Mouse (Mus musculus): ENCODE data around the gene Rasgef1b.

Gene Rasgef1b

DNA sequence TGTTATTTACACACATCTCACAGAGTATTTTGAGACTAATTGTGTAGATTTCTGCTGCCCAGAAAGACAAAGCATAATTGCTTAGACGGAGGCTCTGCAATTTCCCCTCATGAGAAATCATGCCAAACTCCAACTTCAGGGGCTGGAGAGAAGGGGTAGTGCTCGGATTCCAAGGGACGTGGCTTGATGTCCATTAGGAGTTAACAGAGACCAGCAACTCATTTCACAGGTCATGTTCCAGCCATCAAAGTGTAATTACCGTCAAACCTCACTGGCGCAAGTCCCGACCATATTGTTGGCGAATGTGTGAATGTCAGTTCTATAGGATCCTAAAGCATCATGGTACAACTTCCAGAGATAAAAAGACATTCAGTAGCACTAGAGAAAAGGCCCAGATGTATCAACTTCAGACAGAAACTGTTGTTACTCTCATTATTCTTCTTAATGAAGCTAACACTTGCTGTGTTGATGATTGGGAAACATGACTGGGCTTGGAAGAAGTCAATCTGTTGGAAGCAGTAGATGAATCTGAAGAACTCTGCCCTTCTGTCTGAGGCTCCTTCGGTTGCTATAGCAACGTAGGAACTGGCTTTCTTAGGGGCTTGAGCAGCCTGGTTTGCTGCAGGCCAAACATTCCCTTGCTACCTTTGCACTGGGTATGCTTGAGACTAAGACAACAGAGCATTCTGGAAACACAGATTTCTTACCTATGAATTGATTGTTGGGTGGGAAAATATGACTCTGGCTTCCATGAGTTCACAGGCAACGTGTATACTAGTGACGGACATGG, 350.2 kb downstream of the Rasgef1b start:
- no peak for DNase-seq (ENCODE audit: low read depth, low spot score)

DNA sequence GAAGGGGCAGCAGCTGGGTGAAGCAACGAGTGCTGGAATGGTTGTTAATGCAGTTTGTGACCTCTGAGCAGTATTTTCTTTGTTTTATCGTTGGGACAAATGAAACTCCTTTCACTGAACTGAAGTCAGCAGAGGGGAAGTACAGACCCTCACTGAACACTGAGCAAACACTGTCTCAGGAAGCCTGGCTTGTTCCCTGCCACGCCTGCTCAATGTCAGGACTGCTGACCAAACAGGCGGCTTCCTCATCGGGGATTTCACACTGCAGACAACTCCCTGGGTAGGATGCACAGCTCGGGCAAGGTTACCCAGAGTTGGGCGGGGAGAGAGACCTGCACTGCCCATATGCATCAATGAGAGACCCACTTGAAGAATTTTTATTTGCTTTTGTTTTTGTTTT, 353.1 kb downstream of the Rasgef1b start:
- DNase-seq (ENCODE audit: low read depth, low spot score) = no peak

GRCm38 (mm10) chr5:99374460-99374859, 354.4 kb downstream of the Rasgef1b start:
- no peak for DNase-seq (ENCODE audit: low read depth, low spot score)

DNA sequence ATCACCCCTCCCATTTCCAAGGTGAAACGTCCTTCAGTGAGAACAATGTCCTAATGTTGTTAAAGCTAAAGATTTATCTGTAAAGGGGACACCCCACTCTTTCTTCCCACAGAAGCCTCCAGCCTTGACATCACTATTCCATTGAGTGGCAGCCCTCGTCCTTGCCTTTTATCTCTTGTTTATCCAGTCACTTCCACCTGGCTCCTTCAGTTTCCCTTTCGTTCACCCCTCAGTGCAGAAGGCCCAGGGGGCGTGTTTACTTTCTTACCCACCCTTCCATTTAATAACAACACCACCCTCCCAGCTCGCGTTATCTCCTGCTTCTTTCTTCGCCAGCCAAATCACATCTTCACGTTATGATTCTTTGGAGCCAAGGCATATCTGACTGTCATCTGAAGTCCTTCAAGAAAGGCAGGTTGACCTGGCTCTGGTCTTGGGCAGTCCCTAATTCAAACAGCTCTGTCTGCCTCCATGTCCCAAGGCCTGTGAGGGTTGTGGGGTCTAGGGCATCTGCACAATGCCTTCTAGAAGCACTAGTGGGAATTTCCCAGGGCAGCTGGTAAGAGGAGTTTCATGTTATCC, 355.2 kb downstream of the Rasgef1b start:
- no peak for DNase-seq (ENCODE audit: low read depth, low spot score)

GRCm38 (mm10) chr5:99370636-99371035, 358.2 kb downstream of the Rasgef1b start:
- no peak for DNase-seq (ENCODE audit: low read depth, low spot score)

DNA sequence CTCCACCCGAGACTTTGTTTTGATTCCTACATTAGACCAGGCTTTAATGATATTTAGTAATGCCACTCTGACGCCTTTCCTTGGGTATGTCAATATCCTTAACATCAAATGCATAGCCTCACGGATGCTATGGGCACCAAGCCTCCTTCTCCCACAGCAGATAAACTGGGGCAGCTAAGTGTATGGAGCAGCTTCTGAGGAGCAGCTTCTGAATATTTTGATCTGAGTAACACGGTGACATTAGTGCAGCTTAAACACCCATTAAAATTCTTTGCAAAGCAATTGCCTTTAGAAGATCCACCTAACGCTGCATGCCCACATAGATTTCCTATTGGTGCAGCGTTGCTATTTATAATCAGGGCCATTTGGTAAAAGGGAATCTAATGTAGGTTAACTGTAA, 359.6 kb downstream of the Rasgef1b start:
- no peak for DNase-seq (ENCODE audit: low read depth, low spot score)

GRCm38 (mm10) chr5:99368615-99369014, 360.2 kb downstream of the Rasgef1b start:
- no peak for DNase-seq (ENCODE audit: low read depth, low spot score)

DNA sequence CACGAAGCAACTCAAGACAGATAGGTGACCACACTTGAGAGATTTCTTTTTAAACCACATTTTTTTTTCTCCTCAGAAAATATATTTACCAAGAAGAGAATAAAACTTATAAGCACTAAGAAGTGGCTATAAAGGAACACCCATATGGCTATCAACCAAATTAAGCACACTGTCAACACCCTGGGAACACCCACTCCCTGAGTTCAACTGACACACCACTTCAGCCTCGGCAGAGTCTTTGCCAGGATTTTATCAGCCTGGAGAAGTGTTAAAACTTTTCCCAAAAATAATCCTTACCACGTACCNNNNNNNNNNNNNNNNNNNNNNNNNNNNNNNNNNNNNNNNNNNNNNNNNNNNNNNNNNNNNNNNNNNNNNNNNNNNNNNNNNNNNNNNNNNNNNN, 368.3 kb downstream of the Rasgef1b start:
- no peak for DNase-seq (ENCODE audit: low read depth, low spot score)

DNA sequence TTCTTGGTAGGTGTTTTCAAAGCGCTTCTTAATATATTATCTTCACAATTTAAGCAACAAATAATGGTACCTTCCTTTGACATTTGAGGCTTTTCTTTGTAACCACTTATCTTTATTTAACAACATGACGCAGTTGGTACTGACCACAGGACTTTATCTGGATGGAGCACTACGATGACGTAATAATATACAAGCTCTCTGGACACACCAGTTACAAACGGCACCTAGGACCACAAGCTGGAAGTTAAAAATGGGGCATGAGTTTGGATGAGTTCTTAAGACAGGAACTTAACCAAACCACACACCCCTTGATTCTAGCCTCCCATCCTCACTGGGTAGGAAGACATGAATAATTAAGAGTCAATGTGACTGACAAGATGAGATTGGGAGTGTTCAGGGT, 369.6 kb downstream of the Rasgef1b start:
- no peak for DNase-seq (ENCODE audit: low read depth, low spot score)

DNA sequence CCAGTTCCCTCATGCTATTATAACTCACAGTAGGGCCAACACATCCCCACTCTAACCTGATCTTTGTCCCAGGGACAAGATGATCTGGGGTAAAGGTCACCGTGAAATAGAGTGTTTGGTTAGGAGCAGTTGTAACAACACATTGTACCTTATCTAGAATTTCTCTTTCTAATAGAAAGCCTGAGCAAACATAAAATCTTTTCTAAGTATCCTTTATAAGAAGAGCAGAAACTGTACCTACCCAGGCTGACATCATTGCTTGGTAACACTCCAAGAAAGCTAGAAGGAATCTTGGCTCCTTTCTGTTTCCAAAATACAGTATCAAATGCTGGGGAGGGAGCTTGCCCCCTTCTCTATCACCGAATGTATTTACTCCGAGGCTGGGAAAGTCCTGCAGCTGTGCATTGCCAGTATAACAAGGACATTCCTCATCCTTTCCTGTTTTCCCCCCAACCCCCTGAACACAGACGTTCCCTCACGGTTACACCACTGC, 374.2 kb downstream of the Rasgef1b start:
- no peak for DNase-seq (ENCODE audit: low read depth, low spot score)

DNA sequence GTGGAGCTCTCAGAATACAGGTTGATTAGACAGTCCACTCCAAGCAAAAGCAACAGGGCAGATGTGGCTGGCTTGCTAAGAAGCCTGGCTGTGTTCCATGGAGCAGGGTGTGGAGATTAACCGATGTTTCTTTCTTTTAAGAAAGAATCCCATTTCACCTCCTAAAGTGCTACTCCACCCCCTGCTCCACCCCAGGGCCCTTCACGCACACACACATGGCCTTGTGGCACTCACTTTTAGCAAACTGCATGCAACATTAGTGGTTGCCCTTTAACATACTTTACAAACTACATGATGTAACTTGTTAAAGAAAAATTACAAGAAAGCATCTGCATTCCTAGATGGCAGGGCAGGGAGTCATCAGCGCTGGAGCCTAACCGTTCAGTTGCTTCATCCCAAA, 378.8 kb downstream of the Rasgef1b start:
- DNase-seq (ENCODE audit: low read depth, low spot score) = no peak

DNA sequence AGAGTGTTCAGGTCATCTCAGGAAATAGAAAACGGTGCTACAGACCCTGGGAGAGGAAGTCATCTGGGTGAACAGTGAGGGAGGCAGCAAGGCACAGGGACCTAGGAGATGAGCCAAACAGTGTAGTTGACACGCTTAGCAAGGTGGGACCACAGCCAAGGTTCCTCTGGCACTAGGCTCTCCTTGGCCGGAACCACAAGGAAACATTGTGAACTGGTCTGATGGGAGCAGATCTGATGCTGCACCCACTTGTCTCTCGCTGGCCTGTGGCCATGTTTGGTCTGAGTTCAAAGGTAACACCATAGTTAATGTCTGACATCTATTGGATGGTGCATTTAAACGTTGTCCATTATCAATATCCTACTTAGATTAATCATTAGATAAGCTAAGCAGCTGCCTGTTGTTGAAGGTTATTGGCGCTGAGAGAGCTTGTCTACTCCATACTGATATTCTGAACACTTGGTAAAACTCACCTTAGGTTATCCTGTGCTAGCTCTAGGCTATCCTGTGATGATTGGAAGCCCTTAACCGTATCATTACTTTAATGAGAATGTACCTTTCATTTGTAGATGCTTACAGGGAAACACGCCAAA, 380.5 kb downstream of the Rasgef1b start:
- DNase-seq (ENCODE audit: low read depth, low spot score) = no peak

- DNase-seq (ENCODE audit: low read depth, low spot score) = no peak
Measured at GRCm38 (mm10) chr5:99342527-99342926, 386.3 kb downstream of the Rasgef1b start.

GRCm38 (mm10) chr5:99340311-99340989, 388.4 kb downstream of the Rasgef1b start:
- no peak for DNase-seq (ENCODE audit: low read depth, low spot score)

DNA sequence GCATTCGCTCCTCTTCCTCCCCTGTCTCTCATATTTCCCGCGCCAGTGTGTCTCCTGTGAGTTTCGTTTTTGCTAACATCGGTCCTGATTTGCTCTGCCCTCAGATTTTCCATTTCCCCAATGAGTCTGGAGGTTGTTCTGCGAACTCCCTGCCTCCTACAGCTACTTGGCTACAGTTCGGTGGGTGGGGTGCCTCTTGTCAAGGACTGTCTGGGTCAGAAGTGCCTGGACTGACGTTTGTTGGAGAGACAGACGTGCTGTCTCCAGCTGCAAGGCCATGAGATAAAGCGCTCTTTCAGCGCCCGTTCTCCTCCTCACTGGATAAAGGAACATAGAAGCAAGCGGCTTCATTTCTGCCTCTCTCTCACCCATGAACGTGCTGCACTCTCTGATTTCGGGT, 389.1 kb downstream of the Rasgef1b start:
- DNase-seq (ENCODE audit: low read depth, low spot score) = no peak

DNA sequence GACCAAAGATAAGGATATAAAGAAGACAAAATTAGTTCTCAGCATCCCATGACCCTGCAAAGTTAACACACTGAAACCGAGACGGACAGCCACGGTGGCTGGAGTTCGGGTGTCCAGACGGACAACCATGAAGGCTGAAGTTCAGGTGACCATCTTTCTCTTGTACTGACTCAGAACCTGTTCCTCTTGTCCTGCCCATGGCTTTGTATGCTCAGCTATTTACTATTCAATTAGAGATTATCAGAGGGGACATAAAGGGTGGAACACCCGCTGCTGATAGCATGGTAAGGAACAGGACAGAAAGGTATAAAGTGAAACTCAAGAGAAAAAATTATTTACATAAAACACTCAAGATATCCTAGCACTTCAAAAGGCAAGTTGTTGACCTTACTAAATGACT, 390.0 kb downstream of the Rasgef1b start:
- no peak for DNase-seq (ENCODE audit: low read depth, low spot score)

DNA sequence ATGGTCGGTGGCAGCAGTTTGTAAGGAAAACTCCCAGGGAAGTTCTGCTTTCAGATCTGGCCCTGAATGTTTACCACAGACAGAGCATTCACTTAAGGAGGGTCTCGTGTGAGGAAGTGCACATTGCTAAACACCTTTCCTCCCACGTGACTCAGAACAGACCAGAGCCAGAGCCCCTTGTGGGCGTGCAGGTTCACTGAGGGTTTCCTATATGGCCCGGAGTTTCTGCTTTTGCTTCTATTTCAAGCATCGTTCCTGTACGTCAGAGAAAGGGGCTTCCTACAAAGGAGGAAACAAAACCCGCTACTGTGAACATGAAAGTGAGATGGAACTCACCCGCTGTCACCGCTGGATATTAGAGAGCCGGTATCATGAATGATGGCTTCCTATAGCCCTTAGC, 392.4 kb downstream of the Rasgef1b start:
- no peak for DNase-seq (ENCODE audit: low read depth, low spot score)

DNA sequence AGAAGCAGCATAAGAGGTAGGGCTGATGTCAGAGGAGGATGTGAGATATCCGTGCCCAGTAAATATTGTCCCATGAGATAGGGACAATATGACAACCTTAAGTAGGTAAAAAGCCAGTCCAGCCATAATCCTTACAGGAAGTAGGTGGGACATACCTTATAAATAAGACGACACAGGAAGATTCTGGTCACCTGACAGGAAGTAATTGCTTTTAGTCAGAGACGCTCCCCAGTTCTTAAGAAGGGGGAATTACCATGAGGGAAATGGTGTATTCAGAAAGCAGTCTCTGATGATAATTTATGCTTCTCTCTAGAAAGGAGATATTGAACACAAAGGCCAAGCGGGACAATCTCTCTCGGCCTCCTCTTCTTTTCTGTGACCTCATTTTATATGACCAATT, 394.8 kb downstream of the Rasgef1b start:
- DNase-seq (ENCODE audit: low read depth, low spot score) = no peak

- no peak for DNase-seq (ENCODE audit: low read depth, low spot score)
Measured at GRCm38 (mm10) chr5:99332021-99332420, 396.8 kb downstream of the Rasgef1b start.

DNA sequence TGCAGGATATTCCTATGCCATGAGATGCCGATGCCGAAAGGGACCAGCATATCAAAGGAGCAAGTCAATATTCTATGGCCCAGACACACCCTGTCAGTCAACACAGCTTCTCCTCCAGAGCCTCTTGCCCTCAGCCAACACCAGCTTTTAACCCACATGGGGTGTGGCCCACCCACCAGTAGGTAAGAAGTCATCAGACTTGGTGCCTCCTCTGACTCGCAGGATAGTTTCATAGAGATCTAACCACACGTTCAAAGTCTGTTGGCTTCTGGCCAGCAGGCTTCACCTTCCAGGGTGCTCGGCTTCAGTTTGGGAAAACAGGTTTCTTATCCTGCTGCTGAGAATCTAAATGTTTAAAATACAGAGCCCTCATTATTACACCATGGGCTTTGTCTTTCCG, 399.8 kb downstream of the Rasgef1b start:
- DNase-seq (ENCODE audit: low read depth, low spot score) = no peak

DNA sequence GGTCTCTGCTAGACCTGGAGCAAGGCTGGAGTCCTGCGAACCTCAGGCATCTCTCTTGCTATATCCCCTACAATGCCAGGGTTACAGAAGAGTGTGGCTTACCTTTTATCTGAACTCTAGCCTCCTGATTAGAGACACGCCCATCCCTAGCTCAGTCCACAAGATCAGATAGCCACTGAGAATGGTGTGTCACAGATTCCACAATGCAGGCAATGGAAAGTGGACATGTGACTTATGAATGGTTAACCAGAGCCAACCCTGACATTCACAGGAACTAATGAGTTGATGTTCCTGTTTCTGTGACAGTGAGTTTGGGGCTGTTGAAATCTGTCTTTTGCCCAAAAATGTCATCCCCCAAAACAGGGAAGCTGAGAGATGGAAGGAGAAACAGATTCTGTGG, 401.8 kb downstream of the Rasgef1b start:
- DNase-seq (ENCODE audit: low read depth, low spot score) = no peak

DNA sequence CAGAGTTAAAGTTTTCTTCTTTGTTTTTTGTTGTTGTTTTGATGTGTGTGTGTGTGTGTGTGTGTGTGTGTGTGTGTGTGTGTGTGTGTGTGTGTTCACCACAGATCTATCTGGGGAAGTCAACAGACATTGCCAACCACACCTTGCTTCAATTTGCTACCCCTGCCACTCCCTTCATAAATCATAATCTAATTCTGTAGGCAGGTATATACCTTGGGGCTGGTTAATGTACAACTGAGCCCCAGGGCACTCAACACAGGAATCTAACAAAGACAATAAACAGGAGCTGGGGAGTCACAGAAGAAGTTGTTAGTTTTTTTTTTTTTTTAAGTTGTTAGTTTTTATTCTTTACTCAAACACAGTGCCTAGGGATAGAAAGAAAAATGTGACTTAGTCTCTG, 403.6 kb downstream of the Rasgef1b start:
- DNase-seq (ENCODE audit: low read depth, low spot score) = no peak
